Mouse (Mus musculus): ENCODE data around the gene Mylk2.

Gene Mylk2

GRCm38 (mm10) chr2:152943568-152943967, 32.4 kb downstream of the Mylk2 start:
- DNase-seq (ENCODE audit: low spot score in 2 of 2) = no peak

GRCm38 (mm10) chr2:152944013-152944412, 32.9 kb downstream of the Mylk2 start:
- no peak for DNase-seq (ENCODE audit: low spot score in 2 of 2)

DNA sequence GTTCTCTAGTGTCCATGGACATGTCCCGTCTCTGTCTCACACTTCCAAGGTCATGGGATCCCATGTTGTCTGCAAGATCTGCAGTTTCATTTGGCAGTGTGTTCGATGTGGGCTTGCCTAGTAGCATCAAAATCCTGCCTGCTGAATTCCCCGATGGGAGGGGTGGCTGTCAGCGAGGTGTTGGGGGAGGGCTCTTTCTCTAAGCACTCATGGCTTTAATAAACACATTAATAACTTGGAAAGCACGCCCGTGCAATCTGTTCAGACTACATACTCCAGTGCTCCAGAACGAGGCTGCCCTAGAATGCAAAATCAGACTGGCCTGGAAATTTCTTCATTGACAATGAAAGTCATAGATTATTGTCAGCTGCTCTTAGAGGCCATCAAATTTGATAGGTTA, 35.9 kb downstream of the Mylk2 start:
- DNase-seq (ENCODE audit: low spot score in 2 of 2) = no peak

DNA sequence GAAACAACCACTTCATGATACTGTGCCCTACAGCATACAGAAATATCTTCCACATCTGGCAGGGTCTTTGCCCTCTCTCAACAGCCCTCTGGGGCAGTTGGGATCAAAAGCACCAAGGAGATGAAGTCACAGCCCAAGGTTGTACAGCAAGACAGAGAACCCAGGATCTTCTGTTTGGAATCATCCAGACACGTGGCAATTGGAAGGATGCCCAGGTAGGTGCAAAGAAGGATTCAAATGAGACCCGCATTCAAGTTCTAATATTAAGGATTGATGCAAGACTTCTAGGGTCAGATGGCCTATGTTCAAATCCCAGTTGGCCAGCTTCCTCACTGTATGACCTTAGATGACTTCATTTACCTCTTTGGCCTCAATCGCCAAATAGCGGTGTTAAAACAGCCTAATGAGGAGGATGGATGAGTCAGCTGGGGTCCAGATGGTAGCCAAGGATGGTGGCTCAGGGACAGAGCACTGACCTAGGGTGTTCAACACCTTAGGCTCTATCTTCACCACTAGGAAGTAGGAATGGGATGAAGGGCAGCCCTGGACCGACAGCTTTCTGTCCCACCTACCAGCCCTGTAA, 37.4 kb downstream of the Mylk2 start:
- DNase-seq (ENCODE audit: low spot score in 2 of 2) = no peak

DNA sequence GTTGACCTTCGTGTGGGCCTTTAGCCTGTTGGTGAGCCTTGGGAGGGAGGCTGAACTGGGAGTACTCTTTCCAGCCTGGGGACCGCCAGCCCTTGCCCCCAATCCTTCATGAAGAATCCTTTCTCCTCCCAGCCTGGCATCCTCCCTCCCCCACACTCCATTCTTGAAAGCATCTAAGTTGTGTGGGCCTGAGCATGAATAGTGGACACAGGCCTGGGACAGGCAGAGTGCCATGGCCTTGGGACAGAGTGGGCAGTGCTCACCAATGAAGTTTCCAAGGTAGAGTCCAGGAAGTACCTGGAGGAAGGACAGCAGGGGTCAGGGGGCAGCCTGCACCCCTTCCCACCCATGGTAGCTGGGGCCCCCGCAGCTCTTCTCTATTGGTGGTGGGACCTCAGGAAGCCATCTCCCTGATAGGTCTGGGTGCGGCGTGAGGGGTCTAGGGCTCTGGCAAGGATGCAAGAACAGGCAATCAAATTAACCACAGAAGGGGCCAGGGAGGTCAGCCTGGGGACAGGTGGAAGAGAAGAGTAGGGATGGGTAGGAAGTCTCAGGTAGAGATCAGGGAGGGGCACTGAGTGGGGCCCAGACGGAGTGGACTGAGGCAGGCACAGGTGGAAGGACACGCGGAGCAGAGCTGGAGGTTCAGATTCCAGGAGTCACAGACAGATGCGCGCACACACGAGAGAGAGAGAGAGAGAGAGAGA, 39.4 kb downstream of the Mylk2 start:
- no peak for DNase-seq (ENCODE audit: low spot score in 2 of 2)

DNA sequence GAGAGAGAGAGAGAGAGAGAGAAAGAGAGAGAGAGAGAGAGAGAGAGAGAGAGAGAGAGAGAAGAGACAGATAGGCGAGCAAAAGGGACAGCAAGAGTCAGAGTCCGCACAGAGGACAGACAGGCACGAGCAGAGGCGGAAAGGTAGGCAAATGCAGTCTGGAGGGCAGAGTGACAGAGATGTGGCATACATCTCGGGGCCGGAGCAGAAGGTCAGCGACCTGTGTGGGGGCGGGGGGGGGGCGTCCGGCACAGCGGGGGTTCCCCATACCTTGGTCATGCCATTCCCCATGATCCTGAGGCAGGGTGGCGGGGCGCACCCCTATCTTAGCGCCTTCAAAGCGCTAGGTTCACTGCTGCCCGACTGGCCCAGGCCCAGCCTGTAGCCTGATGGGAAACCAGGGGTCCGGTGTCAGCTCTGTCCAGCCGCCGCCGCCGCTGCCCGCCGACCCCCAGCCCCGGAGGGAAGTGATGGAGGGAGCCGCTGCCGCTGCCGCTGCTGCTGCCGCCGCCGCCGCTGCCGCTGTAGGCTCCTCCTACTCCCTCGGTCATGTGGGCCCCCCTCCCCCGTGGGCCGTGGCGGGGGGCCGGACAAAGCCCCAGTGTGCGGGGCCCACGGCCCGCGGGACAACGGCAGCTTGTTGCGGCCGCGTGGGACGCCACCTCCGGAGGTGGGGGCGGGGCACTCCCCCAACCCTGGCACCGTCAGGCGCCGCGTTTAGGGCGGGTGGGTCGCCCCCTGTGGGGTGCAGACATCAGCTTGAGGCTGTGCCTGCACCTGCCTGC, 40.1 kb downstream of the Mylk2 start, which contains the start of gene Dusp15:
Dusp15 (minus strand) TSS at position 634 of the 785 bp plus-strand sequence.
- DNase-seq (ENCODE audit: low spot score in 2 of 2) = peak; percentile 67 to 70

DNA sequence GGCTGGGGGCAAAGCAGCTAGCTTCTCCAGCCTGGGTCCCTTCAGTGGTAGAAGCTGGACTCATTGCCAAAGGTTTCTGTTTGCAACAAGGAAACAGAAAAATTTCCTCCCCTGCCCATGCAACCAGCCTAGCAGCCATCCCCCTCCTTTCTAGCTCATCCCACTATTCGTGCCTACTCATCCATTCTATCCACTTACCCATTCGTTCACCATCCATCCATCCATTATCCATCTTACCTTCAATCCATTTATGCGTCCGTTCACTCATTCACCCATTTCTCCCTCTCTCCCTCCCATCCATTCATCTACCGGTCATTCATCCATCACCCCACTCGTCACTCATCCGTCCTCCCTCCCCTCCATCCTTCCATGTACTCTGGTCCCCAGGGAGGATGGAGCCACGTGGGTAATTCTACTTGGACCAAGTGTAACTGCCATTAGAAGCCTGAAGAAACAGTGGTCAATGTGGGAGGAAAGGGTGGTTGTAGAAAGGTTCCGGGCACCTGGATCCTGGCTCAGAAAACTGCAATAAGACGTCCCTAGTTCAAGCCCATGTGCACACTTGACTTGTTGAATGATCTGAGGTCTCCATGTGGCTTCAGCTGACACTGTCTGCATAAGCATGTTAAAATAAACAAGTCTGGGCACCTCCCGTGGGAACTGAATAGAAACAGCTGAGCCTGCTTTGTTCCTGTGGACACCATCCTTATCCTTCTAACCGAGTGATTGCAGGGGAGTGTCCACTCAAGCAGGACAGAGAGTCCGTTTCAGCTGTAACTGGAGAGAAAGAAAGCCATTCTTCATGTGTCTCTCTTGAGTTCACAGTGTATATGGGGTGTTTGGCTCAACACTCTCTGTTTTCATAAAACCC, 40.9 kb downstream of the Mylk2 start:
- no peak for DNase-seq (ENCODE audit: low spot score in 2 of 2)

- no peak for DNase-seq (ENCODE audit: low spot score in 2 of 2)
Measured at GRCm38 (mm10) chr2:152958116-152958515, 47.0 kb downstream of the Mylk2 start.

- DNase-seq (ENCODE audit: low spot score in 2 of 2) = peak; percentile 80 to 92
Measured at GRCm38 (mm10) chr2:152962091-152962793, 51.1 kb downstream of the Mylk2 start, which contains the start of gene Ttll9. Ttll9 (plus strand) TSS chr2:152962485.

GRCm38 (mm10) chr2:152965555-152965954, 54.4 kb downstream of the Mylk2 start:
- no peak for DNase-seq (ENCODE audit: low spot score in 2 of 2)

All from frontal cortex, postnatal 36 days (tissue).